Mouse (Mus musculus) left cerebral cortex, adult 2 months (tissue): ENCODE measurements at regions not wholly inside any gene's neighbourhood (a gene's known extent, or its start where the extent isn't known, plus 50 kb on each side); places are given as distances from the start of the nearest gene placed in this dataset.
A peak's percentile ranks its signal among the peaks of the same experiment; 100 is the strongest.

Experiments used
- DNase-seq, 2 experiments: peaks; one replicate each; pipeline ENCODE4 v3.0.0; 2021 to 2022; ENCODE audit warnings: low spot score in 2 of 2, mixed read lengths in 1 of 2; ENCODE audit errors: extremely low spot score in 1 of 2
- H3K27ac ChIP-seq: fragments of 200-600 bp; 2 replicates; pipeline ENCODE4 v1.8.1; 2022
- H3K4me3 ChIP-seq: fragments of 200-600 bp; 2 replicates; pipeline ENCODE4 v1.8.1; 2022
- CTCF ChIP-seq: fragments of 200-600 bp; IDR thresholded peaks from 2 replicates; pipeline ENCODE4 v1.8.1; 2022; ENCODE audit warnings: antibody characterized with exemption, mild to moderate bottlenecking, moderate library complexity
- intact Hi-C: fragments of 180-260 bp; cut with DNase I; formaldehyde crosslinking; loops from one replicate; pipeline ENCODE4 v1.15.1; 2025

DNA sequence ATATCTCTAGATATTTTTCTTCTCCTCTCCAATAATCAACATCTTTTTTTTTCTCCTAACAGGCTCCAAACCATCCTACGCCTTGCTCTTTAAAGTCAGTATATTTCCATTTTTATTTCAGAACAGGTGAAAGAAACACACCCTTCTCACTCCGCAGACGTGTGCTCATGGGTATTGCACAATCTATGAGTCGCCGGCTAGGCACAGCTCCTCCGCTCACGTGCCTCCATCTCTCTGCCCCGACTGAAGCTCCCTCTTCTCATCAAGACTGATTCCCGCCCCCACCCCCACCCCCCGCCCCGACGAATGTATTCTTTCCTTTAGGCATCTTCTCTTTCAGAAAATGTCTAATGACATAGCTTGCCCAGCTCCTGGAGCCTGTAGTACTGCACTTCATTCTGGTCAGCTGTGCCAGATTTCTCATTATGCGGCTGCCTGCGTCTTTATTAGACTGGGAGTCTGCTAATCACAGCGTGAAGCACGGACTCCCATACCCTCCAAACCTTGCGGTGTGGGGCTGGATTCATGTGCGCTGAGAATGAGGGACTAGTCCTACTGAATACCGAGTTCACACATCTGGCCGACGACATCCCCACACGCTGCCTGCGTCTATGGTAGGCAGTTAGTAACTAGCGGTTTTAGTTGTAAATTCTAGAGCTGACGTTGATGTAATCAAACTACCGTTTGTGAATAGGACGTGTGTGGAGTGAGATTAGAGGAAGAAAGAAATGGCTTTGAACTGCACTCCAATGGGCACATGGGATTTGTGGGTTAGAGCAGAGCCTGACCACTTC lies 327.9 kb downstream of the Adamts20 start:
- TF ChIP-seq CTCF = no peak
- intact Hi-C loops = no loop called here
- no peak for DNase-seq
- Histone ChIP-seq H3K27ac (no peak overlapping the region), H3K4me3 (peak overlapping the region; percentile 16)

DNA sequence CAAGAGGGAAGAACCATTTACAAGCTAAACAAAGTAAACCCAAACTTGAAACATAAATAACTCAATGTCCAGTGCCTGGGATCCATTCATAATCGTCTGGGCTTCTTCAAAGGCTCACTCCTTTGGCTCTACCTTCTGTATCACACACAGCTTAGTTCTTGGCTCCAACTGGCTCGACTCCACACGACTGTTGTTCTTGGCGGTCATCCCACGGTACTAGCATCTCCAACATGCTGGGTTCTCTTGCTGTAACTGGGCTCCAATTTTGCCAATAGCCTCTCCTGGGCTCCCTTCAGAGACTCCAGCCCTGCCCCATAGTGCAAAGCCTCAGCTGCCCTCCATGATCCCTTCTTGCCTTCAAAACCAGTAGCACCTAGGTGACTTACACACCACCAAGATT lies 352.4 kb downstream of the Adamts20 start:
- no peak overlapping the region for H3K27ac ChIP-seq
- no peak for DNase-seq
- H3K4me3 ChIP-seq = no peak overlapping the region
- intact Hi-C loops = no loop called here
- TF ChIP-seq CTCF = no peak

DNA sequence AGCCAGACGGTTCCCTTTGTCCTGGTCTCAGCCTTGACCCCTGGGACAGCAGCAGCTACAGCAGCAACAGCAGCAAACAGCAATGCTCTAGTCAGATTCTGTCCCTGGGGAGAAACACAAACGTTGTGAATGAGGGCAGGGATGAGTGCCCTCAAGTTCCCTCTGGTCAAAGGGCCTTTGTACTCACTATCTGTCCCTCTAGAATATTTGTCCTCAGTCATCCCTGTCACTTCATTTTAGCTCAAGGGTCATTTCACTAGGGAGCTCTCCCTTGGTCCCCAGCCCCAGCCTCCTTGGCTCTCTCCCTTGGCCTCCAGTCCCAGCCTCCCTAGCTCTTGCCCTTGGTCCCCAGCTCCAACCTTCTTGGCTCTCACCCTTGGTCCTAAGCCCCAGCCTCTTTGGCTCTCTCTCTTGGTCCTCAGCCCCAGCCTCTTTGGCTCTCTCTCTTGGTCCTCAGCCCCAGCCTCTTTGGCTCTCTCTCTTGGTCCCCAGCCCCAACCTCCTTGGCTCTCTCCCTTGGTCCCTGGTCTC lies 358.0 kb downstream of the Adamts20 start:
- Histone ChIP-seq H3K27ac (no peak overlapping the region), H3K4me3 (no peak overlapping the region)
- DNase-seq = no peak
- TF ChIP-seq CTCF = no peak
- intact Hi-C loops = no loop called here

DNA sequence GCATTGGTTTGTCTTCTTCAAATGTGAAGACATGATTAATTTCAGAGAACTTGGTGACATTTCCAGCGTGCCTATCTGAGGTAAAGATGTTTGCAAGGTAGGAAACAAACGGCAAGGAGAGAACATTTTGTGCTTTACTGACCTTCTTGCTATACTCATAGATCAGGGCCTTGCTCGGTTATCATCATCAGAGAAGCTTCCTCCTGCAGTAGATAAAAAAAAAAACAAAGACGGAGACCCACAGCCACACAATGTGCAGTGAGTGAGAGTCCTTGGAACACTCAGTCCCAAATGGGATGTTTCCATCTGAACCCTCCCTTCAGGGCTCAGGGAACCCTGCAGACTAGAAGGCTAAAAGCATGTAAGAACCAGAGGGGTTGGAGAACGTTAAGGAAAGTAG lies 374.6 kb downstream of the Adamts20 start:
- intact Hi-C loops = no loop called here
- no peak overlapping the region for H3K4me3 ChIP-seq
- no peak for DNase-seq
- H3K27ac ChIP-seq = no peak overlapping the region
- TF ChIP-seq CTCF = no peak

DNA sequence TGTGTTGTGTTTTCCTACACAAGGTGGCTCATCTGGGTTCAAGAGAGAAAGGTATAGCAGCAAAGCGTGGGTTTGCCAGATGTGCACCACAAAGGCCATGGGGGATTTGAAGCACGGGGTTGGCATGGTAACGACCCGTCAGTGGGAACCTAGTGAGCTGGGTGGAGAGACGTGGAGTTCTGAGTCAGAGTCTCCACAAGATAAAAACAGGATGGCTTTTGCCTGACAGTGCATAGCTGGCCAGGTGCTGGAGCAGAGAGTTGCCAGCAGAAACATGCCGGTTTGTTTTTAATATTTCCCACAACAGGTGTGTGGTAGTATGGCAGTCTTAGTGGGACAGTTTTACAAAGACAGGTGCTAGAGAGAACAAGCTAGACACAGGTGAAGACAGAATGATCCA lies 375.4 kb downstream of the Adamts20 start:
- intact Hi-C loops = no loop called here
- H3K4me3 ChIP-seq = no peak overlapping the region
- no peak for TF ChIP-seq CTCF
- H3K27ac ChIP-seq = no peak overlapping the region
- DNase-seq = no peak

DNA sequence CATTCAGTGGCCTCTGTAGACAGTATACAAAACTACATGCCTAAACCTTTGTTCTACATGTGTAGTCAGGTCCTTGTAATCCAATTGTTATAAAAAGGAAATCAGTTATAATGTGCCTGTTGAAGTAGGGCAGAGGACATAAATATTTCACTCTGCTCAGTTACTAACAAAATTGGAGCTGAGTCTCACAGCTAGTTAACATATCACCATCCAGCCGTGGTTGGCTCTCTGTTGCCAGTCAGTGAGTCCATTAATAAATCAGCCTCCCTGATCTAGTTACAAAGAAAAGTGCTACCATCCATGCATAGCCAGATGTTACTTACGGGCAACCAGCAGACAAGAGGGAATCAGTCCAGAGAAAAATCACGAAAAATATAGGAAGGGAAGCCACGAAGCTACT lies 382.8 kb downstream of the Adamts20 start:
- Histone ChIP-seq H3K27ac (no peak overlapping the region), H3K4me3 (no peak overlapping the region)
- intact Hi-C loops = no loop called here
- no peak for TF ChIP-seq CTCF
- DNase-seq = no peak

DNA sequence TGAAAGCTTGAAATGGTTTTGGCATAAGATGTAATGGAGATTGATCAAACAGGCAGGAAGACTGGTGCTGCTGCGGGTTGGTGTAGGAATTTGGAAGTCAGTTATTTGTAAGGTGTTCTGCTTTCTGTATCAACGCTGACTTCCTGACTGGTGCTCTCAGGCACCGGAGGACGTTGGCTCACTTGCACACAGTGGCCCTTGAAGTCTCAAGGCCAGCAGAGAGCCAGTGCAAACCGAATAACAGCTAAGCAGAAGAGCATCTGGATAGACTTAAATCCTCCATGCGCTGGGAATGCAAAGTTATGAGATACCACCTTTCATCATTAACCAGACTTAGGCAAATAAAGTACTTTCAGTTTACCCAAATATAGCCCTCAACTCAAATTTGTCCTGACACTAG lies 388.2 kb downstream of the Adamts20 start:
- TF ChIP-seq CTCF = no peak
- intact Hi-C loops = no loop called here

DNA sequence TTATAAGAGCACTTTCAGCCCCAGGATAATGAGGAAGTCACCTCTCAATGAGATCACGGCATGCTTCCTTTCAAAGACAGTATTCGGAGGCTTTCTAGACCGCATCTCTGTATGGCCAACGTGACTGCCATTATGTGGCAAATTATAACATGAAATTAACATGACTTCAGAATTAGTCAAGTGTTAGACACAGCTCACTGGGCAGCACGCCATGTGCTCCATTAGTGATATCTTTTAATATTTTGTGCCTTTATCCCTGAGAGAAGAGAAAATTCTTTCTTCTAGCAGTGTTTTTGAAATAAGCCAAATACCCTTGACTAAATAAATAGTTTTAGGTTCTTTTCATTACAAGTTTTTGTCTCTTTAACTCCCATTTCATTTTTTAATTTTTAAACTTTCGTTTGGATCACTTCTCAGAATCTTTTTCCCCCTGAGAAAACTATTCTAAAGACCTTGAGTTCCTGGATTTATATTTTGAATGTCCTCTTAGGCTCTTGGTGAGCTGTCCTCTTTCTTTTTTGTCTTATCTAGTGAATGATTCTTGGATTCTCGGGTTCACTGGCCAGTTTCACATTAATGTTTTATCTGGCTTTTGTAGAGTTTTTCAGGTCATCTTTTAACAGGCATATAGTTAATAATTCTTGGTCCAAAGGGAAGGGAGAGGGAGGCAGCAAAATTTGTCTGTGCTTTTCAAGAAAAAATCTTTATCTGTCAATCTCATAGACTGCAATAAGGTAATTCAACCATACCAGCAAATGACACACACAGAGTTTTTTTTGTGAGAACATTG lies 390.9 kb downstream of the Adamts20 start:
- intact Hi-C loops = no loop called here
- no peak for TF ChIP-seq CTCF
- no peak overlapping the region for H3K4me3 ChIP-seq
- no peak for DNase-seq
- no peak overlapping the region for H3K27ac ChIP-seq

More for the DNA sequence above, 388.2 kb downstream of the Adamts20 start:
- no peak for DNase-seq
- Histone ChIP-seq H3K27ac (no peak overlapping the region), H3K4me3 (no peak overlapping the region)

DNA sequence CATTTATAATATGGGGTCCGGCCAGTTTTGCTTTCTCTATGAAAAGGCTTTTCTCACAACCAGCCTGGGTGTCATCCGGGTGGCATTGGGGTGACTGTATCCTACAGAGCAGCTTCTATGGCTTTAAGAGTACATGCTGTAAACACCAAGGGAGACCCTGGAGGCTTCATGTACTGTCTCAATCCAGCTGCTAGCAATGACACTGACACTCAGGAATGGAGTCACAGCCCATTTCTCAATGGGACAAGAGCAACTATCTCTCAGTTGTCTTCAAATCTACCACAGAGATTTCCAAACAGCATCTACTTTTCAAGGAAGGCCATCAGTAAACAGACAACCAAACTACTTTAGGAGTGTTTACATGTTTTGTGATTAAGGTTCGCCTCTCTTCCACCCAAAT lies 397.5 kb downstream of the Adamts20 start:
- no peak for TF ChIP-seq CTCF
- Histone ChIP-seq H3K27ac (no peak overlapping the region), H3K4me3 (no peak overlapping the region)
- intact Hi-C loops = no loop called here
- no peak for DNase-seq

DNA sequence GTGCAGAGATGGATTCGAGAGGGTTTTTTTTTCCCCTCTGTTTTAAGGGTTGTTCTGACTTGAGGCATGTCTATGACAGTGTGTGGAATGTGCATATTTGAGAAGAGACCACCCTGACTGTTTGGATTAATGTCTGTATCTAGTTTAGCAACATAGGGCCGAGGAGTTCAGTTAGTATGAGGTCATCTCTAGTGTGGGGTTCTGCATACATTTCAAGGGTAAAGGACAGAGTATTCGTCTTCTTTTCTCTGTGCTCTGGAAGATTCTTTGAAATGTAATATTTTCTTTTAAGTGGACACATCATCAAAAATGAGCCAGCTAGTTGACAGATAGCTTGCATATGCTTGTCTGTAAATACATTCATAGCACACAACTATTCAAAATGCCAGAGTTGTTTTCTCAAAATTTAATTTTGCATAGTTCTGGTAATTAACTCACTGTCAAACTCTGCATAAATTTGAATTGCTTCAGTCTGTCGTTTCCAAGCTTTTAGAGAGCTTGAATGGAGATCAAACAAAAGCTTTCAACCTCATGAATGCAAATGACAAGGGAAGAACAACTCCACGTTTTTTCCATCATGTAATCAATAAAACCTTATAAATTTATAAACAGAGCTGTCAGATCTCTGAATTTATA lies 415.5 kb downstream of the Adamts20 start:
- DNase-seq = no peak
- TF ChIP-seq CTCF = no peak
- Histone ChIP-seq H3K27ac (no peak overlapping the region), H3K4me3 (no peak overlapping the region)
- intact Hi-C loops = loop anchor here (5.0 kb wide), 1 partner anchor 172 kb away; no protein-coding TSS in a partner anchor

DNA sequence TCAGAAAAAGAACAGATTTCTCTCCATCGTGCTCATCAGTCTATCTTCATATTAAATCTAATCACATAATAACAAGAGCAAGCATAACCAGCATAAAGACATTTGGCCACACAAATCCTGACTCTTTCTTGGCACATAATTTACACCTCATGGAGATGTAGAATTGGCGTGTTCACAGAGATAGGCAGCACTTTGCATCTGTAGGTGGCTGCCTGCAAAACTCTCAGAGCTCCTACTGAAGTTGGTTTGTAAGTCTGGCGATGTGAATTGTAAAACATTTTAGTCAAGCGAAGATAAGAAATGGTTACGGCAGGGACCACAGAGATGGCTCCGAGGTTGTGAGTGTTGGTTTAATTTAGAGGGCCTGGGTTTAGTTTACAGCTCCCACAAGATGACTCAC lies 419.0 kb downstream of the Adamts20 start:
- no peak for DNase-seq
- TF ChIP-seq CTCF = no peak
- no peak overlapping the region for H3K27ac ChIP-seq
- intact Hi-C loops = loop anchor here (5.0 kb wide), 1 partner anchor 169 kb away; no protein-coding TSS in a partner anchor
- H3K4me3 ChIP-seq = no peak overlapping the region
